Mouse (Mus musculus) G1E (cell line): Measurements from ENCODE around the gene Fam241a. TPM values are rescaled to one million over a fixed set of nuclear protein-coding genes. Genes with fewer than 3 reads are reported as not detected.

Experiments used
- ATAC-seq: 2 replicates; pipeline ENCODE4 v1.8.0; 2016; ENCODE audit warnings: mild to moderate bottlenecking; ENCODE audit not compliant: insufficient number of reproducible peaks, poor library complexity, low FRiP score, severe bottlenecking; ENCODE audit errors: extremely low read depth
- DNase-seq: peaks from one replicate; pipeline ENCODE4 v3.0.0; 2012; ENCODE audit warnings: low spot score
- H3K27me3 ChIP-seq: 2 replicates; pipeline ENCODE4 v1.6.1; 2012; ENCODE audit warnings: mild to moderate bottlenecking, low read length, inconsistent platforms; ENCODE audit not compliant: insufficient read depth
- H3K36me3 ChIP-seq: replicated peaks from 2 replicates; pipeline ENCODE3; 2012; ENCODE audit warnings: mild to moderate bottlenecking, inconsistent platforms
- H3K4me1 ChIP-seq: 2 replicates; pipeline ENCODE4 v1.6.1; 2012; ENCODE audit warnings: low read depth, low read length, inconsistent platforms, mixed read lengths; ENCODE audit not compliant: insufficient read depth
- H3K4me3 ChIP-seq: 2 replicates; pipeline ENCODE4 v1.5.1; 2012; ENCODE audit warnings: low read depth, mild to moderate bottlenecking, inconsistent platforms, low read length, moderate library complexity, mixed read lengths
- H3K9me3 ChIP-seq: replicated peaks from 2 replicates; pipeline ENCODE4 v1.6.1; 2012; ENCODE audit warnings: inconsistent platforms
- CTCF ChIP-seq: IDR thresholded peaks from 2 replicates; pipeline ENCODE4 v1.5.1; 2012; ENCODE audit warnings: low read depth, low read length, inconsistent platforms, mixed read lengths
- GATA1 ChIP-seq: IDR thresholded peaks from 2 replicates; pipeline ENCODE4 v1.6.1; 2012; ENCODE audit warnings: borderline replicate concordance, low read length, inconsistent platforms, mixed read lengths
- GATA2 ChIP-seq: IDR thresholded peaks from 2 replicates; pipeline ENCODE4 v1.6.1; 2012; ENCODE audit warnings: low read depth, low read length, inconsistent platforms, borderline replicate concordance
- POLR2AphosphoS5 ChIP-seq: IDR thresholded peaks from 2 replicates; pipeline ENCODE4 v1.6.1; 2012; ENCODE audit warnings: low read depth, low read length, inconsistent platforms; ENCODE audit not compliant: insufficient replicate concordance
- TAL1 ChIP-seq: conservative IDR thresholded peaks from 2 replicates; pipeline ENCODE4 v1.6.1; 2012; ENCODE audit warnings: low read depth, low read length, inconsistent platforms, mixed read lengths
- polyA plus RNA-seq: library from polyadenylated mRNA; stranded (reverse); fragments of >175 nt; gene quantifications from 2 replicates; pipeline ENCODE4 v1.2.3, GENCODE M21; 2012
- total RNA-seq, 2 experiments: library from RNA; stranded (forward) in 1 of 2; stranded (reverse) in 1 of 2; fragments of 200-1000 nt in 1 of 2; fragments of >200 nt in 1 of 2; fragmentation: Nextera tagmentation in 1 of 2; gene quantifications; 2 replicates each; pipeline ENCODE4 v1.2.3; 2014 to 2017

The Fam241a gene
- total and polyA plus RNA-seq, 3 experiments = 22.5 to 49.7 (median 27.7) TPM

DNA sequence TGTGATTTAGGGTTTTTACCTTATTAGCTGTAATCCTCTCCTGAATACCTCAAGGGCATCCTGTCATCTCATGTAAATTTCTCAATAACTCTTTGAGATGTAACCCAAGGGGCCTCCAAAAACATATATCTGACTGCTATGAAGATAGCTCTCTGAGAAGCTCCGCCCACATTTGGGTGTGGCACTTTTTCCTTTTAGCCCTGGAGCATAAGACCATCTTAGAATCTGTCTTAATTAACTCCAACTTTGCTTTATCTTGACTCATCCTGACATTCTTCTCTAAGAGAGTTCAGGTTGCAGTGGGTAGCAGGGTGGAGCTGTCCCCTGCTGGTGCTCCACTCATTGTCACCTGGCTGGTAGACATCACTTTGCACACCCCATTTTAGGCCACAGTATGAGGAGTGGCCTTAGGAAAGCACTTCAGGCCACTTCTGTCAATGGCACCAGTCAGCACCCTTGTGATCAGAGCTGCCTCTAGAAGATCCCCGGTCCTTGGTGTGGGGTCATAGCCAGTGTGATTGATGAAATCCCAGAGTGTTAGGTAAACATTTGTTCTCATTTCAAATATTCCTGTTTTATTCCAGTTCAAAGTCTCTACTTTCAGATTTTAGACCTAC lies 52.7 kb downstream of the Fam241a start:
- Histone ChIP-seq H3K4me1 (peaks cover 24% of the 10 kb centered on the region), H3K27me3 (no peaks in the 10 kb centered on the region), H3K4me3 (no peak overlapping the region), H3K36me3 (no peaks in the 10 kb centered on the region), H3K9me3 (no peaks in the 10 kb centered on the region)
- DNase-seq (no peak), ATAC-seq (no peak)
- TF ChIP-seq POLR2AphosphoS5 (no peak), GATA2 (no peak), CTCF (no peak), TAL1 (no peak), GATA1 (no peak)

DNA sequence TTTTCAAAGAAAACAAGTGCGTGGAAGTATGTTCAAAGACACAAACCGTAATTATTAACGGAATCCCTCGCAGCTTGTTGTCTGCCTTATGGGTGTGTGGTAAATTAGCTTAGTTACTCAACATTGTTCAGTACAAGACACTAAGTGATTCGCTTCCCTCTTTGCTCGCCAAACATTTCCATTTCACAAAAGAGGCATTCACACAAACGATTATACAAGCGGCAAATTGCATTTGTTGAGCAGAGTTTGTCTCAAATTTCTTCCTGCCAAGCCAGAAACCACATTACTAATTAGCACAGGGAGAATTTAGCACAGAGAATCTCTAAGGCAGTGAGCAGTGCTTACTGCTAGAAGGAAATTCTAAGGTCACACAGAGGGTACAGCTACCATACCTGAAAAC lies 54.2 kb downstream of the Fam241a start:
- DNase-seq = no peak

DNA sequence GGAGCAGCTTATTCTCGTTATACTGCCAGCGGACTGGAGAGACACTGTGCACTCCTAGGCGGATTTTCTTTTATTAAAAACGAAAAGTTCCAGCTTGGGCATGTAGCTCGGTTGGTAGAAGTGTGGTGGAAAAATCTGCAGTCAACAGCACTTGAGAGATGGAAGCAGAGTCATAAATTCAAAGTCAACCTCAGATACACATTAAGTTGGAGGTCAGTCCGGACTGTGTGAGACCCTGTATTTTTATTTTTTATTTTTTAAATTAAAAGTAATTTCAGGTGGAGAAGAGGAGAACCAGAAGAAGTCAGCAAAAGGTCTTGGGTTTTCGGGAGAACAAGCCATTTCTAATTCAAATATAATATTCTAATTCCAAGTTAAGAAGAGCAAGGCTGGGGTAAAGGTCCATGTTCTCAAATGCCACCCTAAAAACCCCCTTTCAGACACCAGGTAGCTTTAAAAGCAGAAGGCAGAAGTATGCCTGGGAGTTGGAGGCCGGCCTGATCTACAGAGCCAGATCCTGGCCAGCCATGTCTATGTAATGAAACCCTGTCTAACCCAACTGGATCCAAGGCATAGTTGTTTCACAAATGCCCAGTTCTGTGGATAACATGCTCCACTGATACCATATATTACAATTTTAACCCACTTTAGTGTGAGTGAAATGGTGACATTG lies 58.0 kb downstream of the Fam241a start:
- H3K36me3 ChIP-seq = peaks cover 17% of the 10 kb centered on the region
- H3K9me3 ChIP-seq = no peaks in the 10 kb centered on the region
- no peak for ATAC-seq
- H3K27me3 ChIP-seq = no peaks in the 10 kb centered on the region
- H3K4me1 ChIP-seq = peaks cover 43% of the 10 kb centered on the region
- peak overlapping the region; percentile 95 for H3K4me3 ChIP-seq
- TF ChIP-seq CTCF = no peak
- TF ChIP-seq GATA1 = no peak
- no peak for TF ChIP-seq GATA2
- no peak for TF ChIP-seq TAL1
- TF ChIP-seq POLR2AphosphoS5 = no peak
- no peak for DNase-seq

More for the DNA sequence above, 54.2 kb downstream of the Fam241a start:
- TF ChIP-seq GATA2 (no peak), GATA1 (no peak), TAL1 (no peak), CTCF (no peak), POLR2AphosphoS5 (no peak)
- Histone ChIP-seq H3K4me3 (no peak overlapping the region), H3K4me1 (peaks cover 21% of the 10 kb centered on the region), H3K27me3 (no peaks in the 10 kb centered on the region), H3K9me3 (no peaks in the 10 kb centered on the region), H3K36me3 (no peaks in the 10 kb centered on the region)
- no peak for ATAC-seq

DNA sequence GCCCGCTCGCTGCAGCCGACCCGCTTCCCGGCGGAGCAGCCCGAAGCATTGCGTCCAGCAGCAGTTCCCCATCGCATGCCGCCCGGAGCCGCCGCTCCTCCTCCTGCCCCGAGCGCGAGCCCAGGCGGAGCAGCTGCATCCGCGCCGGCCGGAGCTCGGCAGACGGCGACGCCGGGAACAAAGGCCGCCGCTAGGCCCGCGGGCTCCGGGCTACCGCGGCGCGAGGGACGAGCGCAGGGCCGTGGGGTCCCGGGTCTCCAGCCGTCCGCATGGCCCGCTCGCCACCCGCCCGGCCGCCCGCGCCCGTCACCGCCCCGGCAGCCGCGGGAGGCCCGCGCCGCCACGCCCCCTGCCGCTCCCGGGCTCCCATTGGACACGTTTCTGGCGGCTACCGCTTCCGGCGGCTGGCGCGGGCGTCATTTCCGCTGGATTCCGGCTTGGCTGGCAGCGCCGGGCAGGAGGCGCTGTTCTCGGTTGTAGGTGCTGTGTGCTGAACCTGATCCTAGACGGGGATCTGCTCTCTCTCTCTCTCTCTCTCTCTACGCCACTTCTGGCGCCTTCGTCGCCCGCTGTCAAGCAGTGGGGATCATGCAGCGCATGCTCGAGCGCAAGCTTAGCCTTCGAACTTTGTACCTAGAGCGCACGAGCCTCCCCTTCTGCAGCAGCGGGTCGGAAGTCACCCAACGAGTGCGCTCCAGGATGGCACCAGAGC lies 58.8 kb downstream of the Fam241a start, which contains the start of gene Ap1ar:
Ap1ar (minus strand) TSS at position 370 of the 712 bp plus-strand sequence.
- Histone ChIP-seq H3K4me1 (peaks cover 44% of the 10 kb centered on the region), H3K36me3 (peaks cover 25% of the 10 kb centered on the region), H3K9me3 (no peaks in the 10 kb centered on the region), H3K27me3 (no peaks in the 10 kb centered on the region), H3K4me3 (peak within 1 kb of the TSS; percentile 95)
- DNase-seq (peak; percentile 87), ATAC-seq (peak; percentile 89)
- TF ChIP-seq CTCF (no peak), GATA2 (no peak), GATA1 (no peak), TAL1 (no peak), POLR2AphosphoS5 (no peak)

DNA sequence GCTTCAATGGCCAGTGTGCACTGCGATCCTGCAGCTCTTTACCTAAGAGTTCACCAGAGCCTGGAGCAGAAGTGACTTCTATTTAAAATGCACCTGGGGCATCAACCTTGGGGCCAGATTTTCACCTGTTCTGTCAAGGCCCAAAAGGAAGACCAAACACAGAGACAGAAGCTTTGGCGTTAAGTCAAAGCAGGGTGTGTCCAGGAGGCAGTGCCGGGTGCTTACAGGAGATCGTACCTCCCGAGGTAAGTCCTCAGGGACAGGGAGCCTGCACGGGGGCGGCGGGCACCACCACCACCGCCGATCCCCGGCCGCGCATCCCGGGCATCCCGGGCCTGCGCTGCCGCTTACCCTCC lies 59.3 kb downstream of the Fam241a start:
- H3K36me3 ChIP-seq = peaks cover 29% of the 10 kb centered on the region
- no peak for TF ChIP-seq GATA1
- no peak for TF ChIP-seq TAL1
- no peak for TF ChIP-seq POLR2AphosphoS5
- TF ChIP-seq CTCF = no peak
- TF ChIP-seq GATA2 = no peak
- DNase-seq (peak; percentile 19), ATAC-seq (no peak)
- H3K9me3 ChIP-seq = no peaks in the 10 kb centered on the region
- H3K4me1 ChIP-seq = peaks cover 48% of the 10 kb centered on the region
- H3K27me3 ChIP-seq = no peaks in the 10 kb centered on the region
- peak overlapping the region; percentile 95 for H3K4me3 ChIP-seq

DNA sequence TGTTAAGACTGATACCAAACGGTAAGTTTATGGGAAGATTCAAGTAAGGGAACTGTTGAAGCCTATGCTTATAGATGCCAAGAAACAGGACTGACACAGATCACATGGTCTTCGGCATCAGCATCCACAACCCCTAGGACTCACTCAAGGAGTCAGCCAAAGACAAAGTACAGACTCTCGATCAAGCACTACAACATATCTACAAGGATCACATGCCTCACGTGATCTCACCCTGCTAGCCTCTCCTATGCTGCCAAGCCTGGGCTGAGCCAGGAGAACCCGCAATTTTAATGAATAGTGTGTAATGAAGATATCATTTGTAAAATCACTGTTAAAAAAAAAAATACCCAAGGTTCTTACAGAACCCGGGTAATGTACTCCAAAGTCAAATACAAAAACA lies 60.5 kb downstream of the Fam241a start:
- H3K4me3 ChIP-seq = no peak overlapping the region; the same call in 1 of the 2 replicates
- no peaks in the 10 kb centered on the region for H3K27me3 ChIP-seq
- no peaks in the 10 kb centered on the region for H3K9me3 ChIP-seq
- peaks cover 59% of the 10 kb centered on the region for H3K4me1 ChIP-seq
- no peak for DNase-seq
- peak; percentile 15; the same call in 1 of the 2 replicates for ATAC-seq
- no peak for TF ChIP-seq GATA2
- no peak for TF ChIP-seq CTCF
- TF ChIP-seq GATA1 = no peak
- no peak for TF ChIP-seq POLR2AphosphoS5
- no peak for TF ChIP-seq TAL1
- H3K36me3 ChIP-seq = peaks cover 38% of the 10 kb centered on the region
